Mouse (Mus musculus): Measurements from ENCODE around the gene Rplp0. TPM values are rescaled to one million over a fixed set of nuclear protein-coding genes. Genes with fewer than 3 reads are reported as not detected.

Rplp0 gene
- polyA plus RNA-seq, 3 experiments from 2014 or later = 3,093 to 3,894 (median 3,885) TPM

GRCm38 (mm10) chr5:115528128-115528527 is 31.1 kb upstream of the Rplp0 start:
- no peak for ATAC-seq

DNA sequence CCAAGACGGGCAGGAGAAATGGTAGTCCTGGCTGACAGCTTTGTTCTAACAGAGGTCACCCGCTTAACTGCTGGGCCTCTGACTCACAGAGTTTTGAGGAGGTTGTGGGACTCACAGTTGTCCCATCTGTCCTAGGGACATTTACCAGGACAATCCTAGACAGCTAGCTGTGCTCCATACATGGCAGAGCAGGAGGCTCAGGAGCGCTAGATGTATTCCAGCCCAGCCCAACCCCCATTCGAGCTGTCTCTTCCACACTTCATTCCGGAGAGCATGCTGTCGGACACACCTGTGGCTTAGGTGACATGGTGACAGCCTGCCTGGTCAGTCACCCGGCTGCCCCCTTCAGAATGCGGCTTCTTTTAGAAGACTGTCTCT is 29.9 kb upstream of the Rplp0 start:
- ATAC-seq = no peak

DNA sequence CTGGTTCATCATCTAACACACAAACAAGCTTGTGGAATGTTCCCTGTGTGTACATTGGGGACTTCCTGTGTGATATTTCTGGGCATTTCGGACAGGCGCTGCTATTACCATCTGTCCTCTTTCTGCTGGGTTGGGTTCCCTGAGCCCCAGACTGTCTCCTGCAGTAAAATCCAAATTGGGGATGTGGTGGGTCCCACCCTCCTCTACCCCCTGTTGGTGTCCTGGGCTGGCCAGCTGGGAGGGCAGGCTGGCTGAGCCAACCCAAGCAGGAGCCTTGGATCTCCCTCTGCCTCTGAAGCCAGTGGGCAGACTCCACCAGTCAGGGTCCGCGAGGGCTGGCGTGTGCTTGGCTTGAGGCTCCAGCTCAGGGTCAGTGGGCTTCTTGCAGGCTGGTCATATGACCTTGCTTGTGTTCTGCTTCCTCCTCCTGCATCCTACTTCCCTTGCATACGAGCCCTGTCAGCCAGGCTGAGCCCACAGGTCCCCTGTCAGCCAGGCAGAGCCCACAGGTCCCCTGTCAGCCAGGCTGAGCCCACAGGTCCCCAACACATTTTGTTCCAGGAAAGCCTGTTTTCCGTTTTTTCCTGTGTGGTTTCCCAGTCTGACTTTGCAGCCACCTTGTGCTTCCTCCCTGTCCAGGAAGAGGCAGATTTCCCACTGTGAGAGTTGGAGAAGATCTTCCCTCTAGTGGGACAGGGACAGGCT is 29.4 kb upstream of the Rplp0 start:
- ATAC-seq = no peak

DNA sequence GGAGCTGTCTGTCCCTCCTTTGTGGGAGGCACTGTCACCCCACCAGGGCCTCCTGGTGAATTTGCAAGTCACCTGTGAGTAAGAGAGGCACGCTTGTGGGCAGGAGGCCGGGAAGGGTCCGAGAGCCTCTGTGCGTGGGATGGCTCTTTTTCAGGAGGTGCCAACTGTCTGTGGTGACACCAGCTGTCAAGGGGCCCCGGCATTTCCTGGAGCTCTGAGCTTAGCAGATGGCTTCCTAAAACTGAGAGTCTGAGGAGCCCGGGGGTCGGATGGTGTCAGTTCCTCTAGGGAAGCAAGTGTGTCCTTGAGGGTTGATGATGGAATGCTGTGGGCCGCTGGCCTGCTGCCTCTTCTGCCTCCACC is 28.8 kb upstream of the Rplp0 start:
- no peak for ATAC-seq

- ATAC-seq = no peak
Observed at GRCm38 (mm10) chr5:115531671-115532270, 27.5 kb upstream of the Rplp0 start.

GRCm38 (mm10) chr5:115534290-115534731 is 25.0 kb upstream of the Rplp0 start:
- no peak for ATAC-seq

- peak; percentile 61 for ATAC-seq
Observed at GRCm38 (mm10) chr5:115534856-115535255, 24.4 kb upstream of the Rplp0 start.

GRCm38 (mm10) chr5:115535635-115536034 is 23.6 kb upstream of the Rplp0 start:
- no peak for ATAC-seq

- ATAC-seq = no peak
Observed at GRCm38 (mm10) chr5:115538017-115538692, 21.1 kb upstream of the Rplp0 start.

- ATAC-seq = peak; percentile 70
Observed at GRCm38 (mm10) chr5:115538693-115539043, 20.6 kb upstream of the Rplp0 start.

- peak; percentile 66 for ATAC-seq
Observed at GRCm38 (mm10) chr5:115542635-115543384, 16.5 kb upstream of the Rplp0 start.

GRCm38 (mm10) chr5:115543509-115544253 is 15.6 kb upstream of the Rplp0 start:
- ATAC-seq = no peak

- no peak for ATAC-seq
Observed at GRCm38 (mm10) chr5:115544655-115545185, 14.5 kb upstream of the Rplp0 start.

DNA sequence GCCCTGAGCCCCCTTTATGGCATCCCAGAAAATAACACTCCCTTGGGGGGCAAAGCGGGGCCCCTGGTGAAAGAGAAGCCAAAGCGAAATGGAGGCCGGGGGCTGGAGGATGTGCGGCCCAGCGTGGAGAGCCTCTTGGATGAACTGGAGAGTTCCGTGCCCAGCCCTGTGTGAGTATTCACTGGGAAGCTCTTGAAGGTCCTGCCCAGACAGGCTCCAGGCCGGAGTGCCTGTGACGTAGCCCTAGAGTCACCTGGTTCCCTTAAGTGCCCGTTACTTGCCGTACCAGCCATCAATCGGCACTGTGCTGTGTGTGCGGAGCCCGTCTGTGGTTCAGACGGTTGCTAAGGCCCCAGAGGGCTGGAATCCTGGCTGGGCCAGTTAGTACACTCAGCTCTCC is 13.6 kb upstream of the Rplp0 start:
- ATAC-seq = no peak

DNA sequence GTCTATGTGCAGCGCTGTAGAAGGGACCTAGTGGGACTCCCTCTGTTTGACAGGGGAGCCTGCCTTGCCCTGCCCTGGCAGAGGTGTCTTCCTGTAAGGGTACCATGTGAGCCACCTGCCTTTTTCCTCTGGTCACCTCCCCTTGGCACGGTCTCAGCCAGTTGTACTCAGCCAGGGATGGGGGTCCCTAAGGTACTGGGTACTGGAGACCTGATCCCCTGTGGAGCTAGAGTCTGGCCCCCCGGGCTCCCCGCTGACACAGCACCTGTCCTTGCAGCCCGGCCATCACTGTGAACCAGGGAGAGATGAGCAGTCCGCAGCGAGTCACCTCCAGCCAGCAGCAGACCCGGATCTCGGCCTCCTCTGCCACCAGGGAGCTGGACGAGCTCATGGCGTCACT is 12.7 kb upstream of the Rplp0 start:
- ATAC-seq = no peak

DNA sequence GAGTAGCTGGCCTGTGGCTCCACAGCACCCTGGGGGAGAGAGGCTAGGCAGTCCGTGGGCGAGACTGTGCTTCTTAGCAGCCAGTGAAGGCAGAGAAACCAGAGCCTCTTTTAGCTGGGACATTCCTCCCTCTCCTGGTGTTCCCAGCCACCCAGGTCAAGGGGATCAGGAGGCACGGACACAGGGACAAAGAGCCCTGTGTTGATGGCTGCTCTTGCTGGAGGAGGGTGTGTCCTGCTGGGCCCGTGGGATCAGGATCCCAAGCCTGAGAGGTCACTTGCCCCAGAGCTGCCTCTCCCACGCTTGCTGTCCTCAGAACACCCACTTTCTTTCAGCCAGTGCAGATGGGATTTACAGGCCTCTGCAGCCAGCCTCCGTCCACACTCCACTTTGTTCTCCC is 12.3 kb upstream of the Rplp0 start:
- no peak for ATAC-seq

GRCm38 (mm10) chr5:115547421-115547820 is 11.8 kb upstream of the Rplp0 start:
- no peak for ATAC-seq

DNA sequence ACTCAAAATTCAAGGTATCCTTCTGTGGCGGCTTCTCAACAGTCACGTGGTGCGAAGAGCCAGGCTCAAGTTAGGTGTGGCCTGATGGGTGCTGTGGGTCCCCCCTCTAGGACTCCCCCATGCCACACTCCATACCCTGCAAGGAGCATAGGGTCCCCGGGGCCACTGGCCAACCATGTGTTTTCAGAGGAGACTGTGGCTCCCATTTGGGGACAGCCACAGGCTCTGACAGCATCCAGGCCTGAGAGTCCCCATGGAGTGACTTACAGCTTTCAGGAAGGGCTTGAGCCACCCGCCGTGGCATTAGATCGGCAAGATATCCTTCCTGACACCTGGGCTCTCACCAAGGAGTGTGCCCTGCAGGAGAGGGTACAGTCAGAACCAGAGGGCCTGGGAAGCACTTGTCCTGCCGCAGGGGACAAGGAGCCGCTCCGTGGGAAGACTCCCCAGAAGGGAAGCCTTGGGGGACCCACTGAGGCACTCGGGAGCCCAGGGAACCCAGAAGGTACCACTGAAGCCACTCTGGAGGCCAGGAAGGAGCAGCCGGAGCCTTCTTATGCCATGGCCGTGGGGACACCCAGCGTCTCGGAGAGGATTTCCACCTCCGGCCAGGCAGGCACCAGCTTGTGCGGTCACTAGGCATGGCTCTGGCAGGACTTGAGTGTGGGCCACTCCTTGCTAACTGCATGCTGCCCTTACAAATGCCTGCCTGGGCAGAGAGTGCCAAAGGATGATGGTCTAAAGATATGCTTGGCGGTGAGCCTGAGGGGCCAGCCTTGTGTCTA is 10.6 kb upstream of the Rplp0 start:
- ATAC-seq = no peak

- no peak for ATAC-seq
Observed at GRCm38 (mm10) chr5:115550482-115551005, 8.7 kb upstream of the Rplp0 start.

DNA sequence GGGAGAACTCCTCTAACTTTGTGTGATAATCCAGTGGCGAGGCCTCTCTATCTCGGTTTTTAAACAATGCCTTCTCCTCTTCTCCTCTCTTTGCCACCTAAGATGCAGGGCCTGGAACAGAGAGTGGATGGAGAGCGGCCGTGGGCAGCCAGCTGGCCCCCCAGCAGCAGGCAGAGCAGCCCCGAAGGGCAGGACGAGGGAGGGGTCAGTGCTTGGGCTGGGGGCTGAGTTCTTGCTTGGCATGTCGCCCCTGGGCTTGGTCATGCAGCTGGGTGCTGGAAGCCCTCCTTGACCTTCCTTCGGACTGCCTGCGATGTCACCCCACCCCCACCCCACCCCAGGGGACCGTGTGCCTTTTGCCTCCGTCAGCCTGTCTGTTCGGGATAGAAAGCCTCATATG is 7.9 kb upstream of the Rplp0 start:
- ATAC-seq = no peak

DNA sequence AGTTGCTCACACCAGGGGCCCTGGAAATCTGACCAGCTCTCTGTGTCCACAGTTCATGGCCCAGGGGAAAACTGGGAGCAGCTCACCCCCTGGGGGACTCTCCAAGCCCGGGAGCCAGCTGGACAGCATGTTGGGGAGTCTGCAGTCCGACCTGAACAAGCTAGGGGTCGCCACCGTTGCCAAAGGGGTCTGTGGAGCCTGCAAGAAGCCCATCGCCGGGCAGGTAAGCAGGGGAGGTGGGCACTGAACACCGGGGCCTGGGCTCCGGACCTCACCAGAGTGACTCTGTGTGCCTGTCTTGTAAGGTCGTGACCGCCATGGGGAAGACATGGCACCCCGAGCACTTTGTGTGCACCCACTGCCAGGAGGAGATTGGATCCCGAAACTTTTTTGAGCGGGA is 7.5 kb upstream of the Rplp0 start:
- ATAC-seq = no peak
